Mouse (Mus musculus): ENCODE measurements around the gene Gpx3. TPM values are rescaled to one million over a fixed set of nuclear protein-coding genes. Genes with fewer than 3 reads are reported as not detected.
"Not testable (repeated sequence)": the region's sequence is repeated elsewhere in the genome, so short reads cannot be mapped to it uniquely, and the experiment has no call there.

Gene Gpx3
- polyA plus RNA-seq, 1 experiment from 2014 or later = 22.6 TPM

GRCm38 (mm10) chr11:54953993-54954446 lies 51.8 kb downstream of the Gpx3 start:
- H3K9ac ChIP-seq (replicated peaks; ENCODE audit: low read length) = no peak overlapping the region
- no peaks in the 10 kb centered on the region for H3K27me3 ChIP-seq (ENCODE audit: control insufficient read depth, insufficient read depth, low read length)
- H3K9me3 ChIP-seq (ENCODE audit: control insufficient read depth, low read length) = no peaks in the 10 kb centered on the region
- peak overlapping the region; percentile 5 for H3K4me2 ChIP-seq (ENCODE audit: low read length)
- no peaks in the 10 kb centered on the region for H3K36me3 ChIP-seq (ENCODE audit: control insufficient read depth, insufficient read depth, low read length)
- peak; percentile 15 for DNase-seq
- no peaks in the 10 kb centered on the region for H3K4me1 ChIP-seq (ENCODE audit: control insufficient read depth, insufficient read depth, low read length)
- H3K4me3 ChIP-seq (replicated peaks; ENCODE audit: low read depth, low read length) = no peak overlapping the region
- ATAC-seq (ENCODE audit: low FRiP score, low TSS enrichment) = no peak
- WGBS = 21% methylated on average over 9 of the region's 9 CpGs
- H3K27ac ChIP-seq (replicated peaks; ENCODE audit: low read depth, low read length) = no peak overlapping the region

GRCm38 (mm10) chr11:54954716-54955115 lies 52.5 kb downstream of the Gpx3 start:
- H3K9ac ChIP-seq (replicated peaks; ENCODE audit: low read length) = no peak overlapping the region
- H3K4me2 ChIP-seq (ENCODE audit: low read length) = no peak overlapping the region
- no peak overlapping the region for H3K4me3 ChIP-seq (replicated peaks; ENCODE audit: low read depth, low read length)
- H3K27ac ChIP-seq (replicated peaks; ENCODE audit: low read depth, low read length) = no peak overlapping the region
- no peaks in the 10 kb centered on the region for H3K27me3 ChIP-seq (ENCODE audit: control insufficient read depth, insufficient read depth, low read length)
- DNase-seq (no peak), ATAC-seq (ENCODE audit: low FRiP score, low TSS enrichment) (no peak)
- 91% methylated on average over 8 of the region's 8 CpGs for WGBS
- H3K9me3 ChIP-seq (ENCODE audit: control insufficient read depth, low read length) = no peaks in the 10 kb centered on the region
- no peaks in the 10 kb centered on the region for H3K36me3 ChIP-seq (ENCODE audit: control insufficient read depth, insufficient read depth, low read length)
- H3K4me1 ChIP-seq (ENCODE audit: control insufficient read depth, insufficient read depth, low read length) = no peaks in the 10 kb centered on the region

DNA sequence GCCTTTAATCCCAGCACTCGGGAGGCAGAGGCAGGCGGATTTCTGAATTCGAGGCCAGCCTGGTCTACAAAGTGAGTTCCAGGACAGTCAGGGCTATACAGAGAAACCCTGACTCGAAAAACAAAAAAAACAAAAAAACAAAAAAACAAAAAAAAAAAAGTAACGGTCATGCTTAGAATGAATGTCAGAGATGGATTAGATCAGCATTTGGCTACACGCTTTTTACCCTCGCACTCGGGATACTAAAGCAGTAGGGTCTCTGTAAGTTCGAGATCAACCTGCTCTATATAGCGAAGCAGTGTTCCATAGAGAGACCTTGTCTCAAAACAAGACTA lies 53.1 kb downstream of the Gpx3 start:
- H3K4me2 ChIP-seq (ENCODE audit: low read length) = peak overlapping the region; percentile 63
- peak overlapping the region; percentile 76 for H3K4me3 ChIP-seq (replicated peaks; ENCODE audit: low read depth, low read length)
- not testable (repeated sequence) for H3K27me3 ChIP-seq (ENCODE audit: control insufficient read depth, insufficient read depth, low read length); H3K4me1 ChIP-seq (ENCODE audit: control insufficient read depth, insufficient read depth, low read length); H3K36me3 ChIP-seq (ENCODE audit: control insufficient read depth, insufficient read depth, low read length); DNase-seq; ATAC-seq (ENCODE audit: low FRiP score, low TSS enrichment); H3K9me3 ChIP-seq (ENCODE audit: control insufficient read depth, low read length); H3K27ac ChIP-seq (replicated peaks; ENCODE audit: low read depth, low read length)
- peak overlapping the region; percentile 88; the same call in 1 of the 2 replicates for H3K9ac ChIP-seq (replicated peaks; ENCODE audit: low read length)
- 47% methylated on average over 10 of the region's 10 CpGs for WGBS

- H3K36me3 ChIP-seq (ENCODE audit: control insufficient read depth, insufficient read depth, low read length) = no peaks in the 10 kb centered on the region
- H3K4me2 ChIP-seq (ENCODE audit: low read length) = peak overlapping the region; percentile 63
- peak overlapping the region; percentile 76 for H3K4me3 ChIP-seq (replicated peaks; ENCODE audit: low read depth, low read length)
- peak overlapping the region; percentile 87 for H3K27ac ChIP-seq (replicated peaks; ENCODE audit: low read depth, low read length)
- no peaks in the 10 kb centered on the region for H3K4me1 ChIP-seq (ENCODE audit: control insufficient read depth, insufficient read depth, low read length)
- no peaks in the 10 kb centered on the region for H3K27me3 ChIP-seq (ENCODE audit: control insufficient read depth, insufficient read depth, low read length)
- DNase-seq (peak; percentile 98), ATAC-seq (ENCODE audit: low FRiP score, low TSS enrichment) (peak; percentile 97)
- WGBS = 1% methylated on average over 59 of the region's 59 CpGs
- peak overlapping the region; percentile 88 for H3K9ac ChIP-seq (replicated peaks; ENCODE audit: low read length)
- H3K9me3 ChIP-seq (ENCODE audit: control insufficient read depth, low read length) = no peaks in the 10 kb centered on the region
Measured at GRCm38 (mm10) chr11:54955735-54956480, 53.7 kb downstream of the Gpx3 start.

DNA sequence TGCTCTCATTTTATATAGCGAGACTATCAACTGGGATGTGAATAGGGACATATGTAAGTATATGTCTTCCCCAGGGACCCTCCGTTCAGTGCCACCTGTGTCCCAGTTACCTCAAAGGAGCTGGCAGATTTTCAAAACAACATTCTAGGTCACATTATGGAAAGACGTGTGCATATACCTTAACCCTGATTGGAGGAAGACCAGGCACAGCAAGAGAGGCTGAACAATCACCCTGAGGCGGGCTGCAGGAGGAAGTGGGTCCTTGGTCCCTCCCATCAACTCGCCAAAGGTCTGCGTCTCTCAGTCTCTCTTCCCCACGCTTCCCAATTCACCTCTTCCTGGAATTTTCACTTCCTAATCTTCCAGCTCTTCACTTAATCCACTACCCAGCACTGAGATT lies 54.7 kb downstream of the Gpx3 start:
- no peaks in the 10 kb centered on the region for H3K36me3 ChIP-seq (ENCODE audit: control insufficient read depth, insufficient read depth, low read length)
- DNase-seq (no peak), ATAC-seq (ENCODE audit: low FRiP score, low TSS enrichment) (no peak)
- no peak overlapping the region for H3K27ac ChIP-seq (replicated peaks; ENCODE audit: low read depth, low read length)
- no peak overlapping the region for H3K9ac ChIP-seq (replicated peaks; ENCODE audit: low read length)
- no peaks in the 10 kb centered on the region for H3K27me3 ChIP-seq (ENCODE audit: control insufficient read depth, insufficient read depth, low read length)
- H3K4me3 ChIP-seq (replicated peaks; ENCODE audit: low read depth, low read length) = no peak overlapping the region
- H3K4me1 ChIP-seq (ENCODE audit: control insufficient read depth, insufficient read depth, low read length) = no peaks in the 10 kb centered on the region
- WGBS = 73% methylated on average over 7 of the region's 7 CpGs
- H3K9me3 ChIP-seq (ENCODE audit: control insufficient read depth, low read length) = no peaks in the 10 kb centered on the region
- H3K4me2 ChIP-seq (ENCODE audit: low read length) = no peak overlapping the region

DNA sequence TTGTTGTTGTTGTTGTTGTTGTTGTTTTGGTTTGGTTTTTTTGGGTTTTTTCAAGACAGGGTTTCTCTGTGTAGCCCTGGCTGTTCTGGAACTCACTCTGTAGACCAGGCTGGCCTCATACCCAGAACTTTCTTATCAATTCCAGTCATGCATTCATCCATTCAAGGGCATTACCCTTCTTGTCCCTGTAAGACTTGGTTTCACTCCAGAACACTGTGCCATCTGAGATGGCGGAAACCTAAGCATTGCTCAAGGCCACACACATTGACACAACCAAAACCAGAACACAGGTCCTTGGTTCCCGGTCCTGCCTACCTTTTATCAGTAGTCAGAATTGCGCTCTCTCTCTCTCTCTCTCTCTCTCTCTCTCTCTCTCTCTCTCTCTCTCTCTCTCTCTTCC lies 55.5 kb downstream of the Gpx3 start:
- H3K4me3 ChIP-seq (replicated peaks; ENCODE audit: low read depth, low read length); H3K36me3 ChIP-seq (ENCODE audit: control insufficient read depth, insufficient read depth, low read length); H3K4me2 ChIP-seq (ENCODE audit: low read length); DNase-seq; H3K4me1 ChIP-seq (ENCODE audit: control insufficient read depth, insufficient read depth, low read length); H3K27ac ChIP-seq (replicated peaks; ENCODE audit: low read depth, low read length); H3K9me3 ChIP-seq (ENCODE audit: control insufficient read depth, low read length); H3K27me3 ChIP-seq (ENCODE audit: control insufficient read depth, insufficient read depth, low read length); ATAC-seq (ENCODE audit: low FRiP score, low TSS enrichment); H3K9ac ChIP-seq (replicated peaks; ENCODE audit: low read length): not testable (repeated sequence)
- WGBS = 93% methylated on average over 3 of the region's 3 CpGs

DNA sequence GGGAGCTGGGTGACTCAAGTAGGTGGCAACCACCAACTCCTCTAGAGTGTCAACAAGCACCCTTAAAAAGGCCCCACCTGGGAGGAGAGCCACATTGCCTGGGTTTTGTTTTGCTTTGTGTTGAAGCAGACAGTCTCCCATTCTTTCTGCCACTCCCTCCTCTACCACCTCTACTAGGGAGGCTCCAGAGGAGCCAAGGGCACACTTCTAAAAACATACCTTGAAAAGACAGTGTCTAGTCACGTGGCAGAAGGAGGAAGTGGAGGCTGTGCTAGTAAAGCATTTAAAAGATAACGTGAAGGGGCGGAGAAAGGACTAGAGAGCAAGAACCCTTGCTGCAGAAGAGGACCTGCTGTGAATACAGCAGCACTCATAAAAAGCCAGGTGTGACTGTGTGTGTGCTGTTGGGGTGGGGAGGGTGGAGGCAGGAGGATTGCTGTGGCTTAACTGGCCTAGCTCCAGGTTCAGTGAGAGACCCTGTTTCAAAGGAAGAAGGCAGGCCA lies 56.4 kb downstream of the Gpx3 start:
- H3K36me3 ChIP-seq (ENCODE audit: control insufficient read depth, insufficient read depth, low read length) = no peaks in the 10 kb centered on the region
- H3K4me1 ChIP-seq (ENCODE audit: control insufficient read depth, insufficient read depth, low read length) = no peaks in the 10 kb centered on the region
- WGBS = 54% methylated on average over 3 of the region's 3 CpGs
- no peak overlapping the region for H3K4me3 ChIP-seq (replicated peaks; ENCODE audit: low read depth, low read length)
- H3K9me3 ChIP-seq (ENCODE audit: control insufficient read depth, low read length) = no peaks in the 10 kb centered on the region
- no peak overlapping the region for H3K9ac ChIP-seq (replicated peaks; ENCODE audit: low read length)
- no peak overlapping the region for H3K4me2 ChIP-seq (ENCODE audit: low read length)
- H3K27ac ChIP-seq (replicated peaks; ENCODE audit: low read depth, low read length) = no peak overlapping the region
- DNase-seq = no peak
- ATAC-seq (ENCODE audit: low FRiP score, low TSS enrichment) = no peak
- no peaks in the 10 kb centered on the region for H3K27me3 ChIP-seq (ENCODE audit: control insufficient read depth, insufficient read depth, low read length)

Measured in midbrain, embryonic 14.5 days (tissue).